Mouse (Mus musculus): Measurements from ENCODE around the gene Frs2. TPM values are rescaled to one million over a fixed set of nuclear protein-coding genes. Genes with fewer than 3 reads are reported as not detected.
"Not testable (repeated sequence)": the region's sequence is repeated elsewhere in the genome, so short reads cannot be mapped to it uniquely, and the experiment has no call there.

The Frs2 gene
- total RNA-seq, 1 experiment from 2014 or later = 12.1 TPM

DNA sequence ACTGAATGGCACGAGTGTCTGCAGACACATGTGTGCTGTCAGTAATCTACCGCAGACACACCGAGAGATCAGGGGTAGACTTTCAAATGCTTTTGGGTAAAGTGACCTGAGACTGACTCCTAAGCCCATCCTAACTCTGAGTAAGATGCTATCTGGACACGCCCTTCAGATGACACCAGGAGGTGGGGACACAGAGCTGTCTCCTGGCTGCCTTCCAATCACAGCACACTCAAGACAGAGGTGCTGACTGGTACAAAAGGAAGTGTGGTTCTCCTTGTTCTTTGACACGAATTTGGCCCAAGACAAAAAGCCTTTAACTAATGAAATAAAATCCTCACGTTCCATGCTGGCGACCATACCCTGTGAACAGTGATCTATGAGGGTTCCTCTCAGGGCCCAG lies 75.2 kb downstream of the Frs2 start:
- no peak for ATAC-seq (replicated peaks in 1 of 2; ENCODE audit: insufficient read depth in 1 of 2, low FRiP score in 2 of 2, low TSS enrichment in 1 of 2, low read depth in 1 of 2, poor library complexity in 2 of 2, severe bottlenecking in 2 of 2)

DNA sequence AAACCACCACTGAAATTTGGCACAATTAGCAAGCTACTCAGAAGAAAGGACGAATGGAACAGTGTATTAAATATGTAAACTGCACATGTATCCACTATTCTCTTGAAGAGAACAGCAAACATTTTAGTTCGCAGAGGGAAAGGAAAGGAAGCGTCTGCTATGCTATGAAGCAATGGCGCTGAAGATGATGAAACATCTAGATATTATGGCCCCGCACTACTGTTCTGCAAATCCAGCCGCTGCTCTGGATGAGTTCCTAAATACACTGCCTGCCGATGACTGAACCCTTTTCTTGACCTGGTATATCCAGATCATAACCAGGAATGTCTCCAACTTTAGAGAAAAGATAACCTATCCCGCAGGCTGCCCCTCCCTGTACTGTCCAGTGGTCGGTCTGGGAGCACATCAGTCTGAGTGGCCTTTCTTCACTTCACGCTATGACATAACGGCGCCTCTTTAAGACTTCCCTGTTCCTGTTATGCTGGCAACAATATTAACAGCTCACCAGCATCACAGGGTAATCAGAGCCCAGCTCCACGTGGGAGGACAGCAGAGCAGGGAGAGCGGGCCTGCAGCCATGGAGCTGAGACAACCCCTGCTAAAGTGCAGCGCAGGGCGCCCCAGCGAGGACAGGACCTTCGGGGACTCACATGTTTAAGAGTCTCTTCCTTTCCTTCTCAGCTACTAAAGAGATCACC lies 76.0 kb downstream of the Frs2 start:
- ATAC-seq (replicated peaks in 1 of 2; ENCODE audit: insufficient read depth in 1 of 2, low FRiP score in 2 of 2, low TSS enrichment in 1 of 2, low read depth in 1 of 2, poor library complexity in 2 of 2, severe bottlenecking in 2 of 2) = peak in 1 of 2 experiments; percentile 61; a peak in 1 of 4 replicates

DNA sequence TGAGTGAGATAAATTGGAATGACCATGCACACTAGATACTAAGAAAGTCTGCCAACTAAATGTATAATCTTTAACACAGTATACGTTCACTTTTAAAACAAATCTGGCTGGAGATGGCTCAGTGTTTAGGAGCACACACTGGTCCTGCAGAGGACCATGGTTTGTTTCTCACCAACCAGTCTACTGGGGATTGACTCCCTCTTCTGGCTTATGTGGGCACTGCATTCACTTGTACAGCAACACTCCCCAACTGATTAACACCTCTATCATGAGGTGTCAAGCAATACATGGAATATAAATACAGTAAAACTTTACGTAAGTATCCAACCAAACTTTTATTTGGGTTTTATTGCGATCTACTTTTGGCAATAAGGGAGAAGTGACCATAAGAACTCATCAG lies 79.2 kb downstream of the Frs2 start:
- ATAC-seq (replicated peaks in 1 of 2; ENCODE audit: insufficient read depth in 1 of 2, low FRiP score in 2 of 2, low TSS enrichment in 1 of 2, low read depth in 1 of 2, poor library complexity in 2 of 2, severe bottlenecking in 2 of 2) = no peak

DNA sequence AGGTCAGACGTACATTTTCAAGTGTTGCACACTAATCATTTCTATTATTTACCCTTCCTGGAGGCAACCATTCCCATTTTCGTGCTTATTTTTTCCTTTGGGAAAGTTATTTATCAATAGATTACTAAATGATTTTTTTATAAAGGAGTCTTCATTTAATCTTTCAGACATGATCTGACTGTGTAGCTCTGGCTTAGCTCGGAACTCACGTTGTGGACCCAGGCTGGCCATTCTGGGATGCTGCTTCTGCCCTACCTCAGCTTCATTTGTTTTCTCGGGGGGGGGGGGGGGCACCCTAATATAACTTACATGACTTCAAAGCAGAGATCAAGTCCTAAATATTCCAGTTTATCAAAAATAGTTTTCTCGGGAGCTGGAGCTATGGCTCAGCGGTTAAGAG lies 84.3 kb downstream of the Frs2 start:
- ATAC-seq (replicated peaks in 1 of 2; ENCODE audit: insufficient read depth in 1 of 2, low FRiP score in 2 of 2, low TSS enrichment in 1 of 2, low read depth in 1 of 2, poor library complexity in 2 of 2, severe bottlenecking in 2 of 2) = no peak

DNA sequence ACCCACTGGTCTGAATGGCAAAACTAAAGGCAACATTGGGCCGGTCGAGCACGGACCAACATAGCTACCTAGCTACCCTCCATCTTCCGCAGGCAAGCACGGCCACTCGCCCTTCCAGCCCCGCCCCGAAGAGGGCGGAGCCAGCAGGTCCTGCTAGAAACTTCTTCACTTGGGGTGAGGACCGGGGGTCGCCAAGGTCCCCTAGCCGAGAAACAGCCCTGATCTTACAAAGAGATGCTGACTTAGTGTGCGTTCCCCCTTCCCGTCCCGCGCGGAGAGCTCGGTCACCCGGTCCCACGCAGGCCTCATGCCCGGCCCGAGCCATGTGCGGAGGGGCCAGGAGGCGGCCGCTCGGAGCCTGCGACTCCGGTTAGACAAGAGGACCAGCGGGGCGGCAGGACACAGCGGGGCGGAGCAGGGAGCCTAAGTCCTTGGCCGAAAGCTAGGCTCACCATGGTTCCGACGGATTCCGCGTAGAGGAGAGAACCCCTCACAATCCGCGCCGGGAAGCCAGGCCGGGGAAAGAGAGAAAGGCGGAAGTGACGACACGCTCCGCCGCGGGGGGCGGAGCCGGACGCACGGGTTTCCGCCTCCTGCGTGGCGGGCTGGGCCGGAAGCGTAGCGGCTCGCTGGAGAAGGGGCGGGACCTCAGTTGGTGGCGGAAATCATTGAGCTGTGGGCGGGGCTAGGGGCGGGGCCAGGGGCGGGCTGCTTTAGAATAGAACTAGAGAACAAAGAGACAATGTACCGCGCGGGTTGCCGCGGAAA lies 84.9 kb downstream of the Frs2 start, which contains the start of gene Cct2:
Cct2 (minus strand) TSS at position 561 of the 768 bp plus-strand sequence.
- ATAC-seq (replicated peaks in 1 of 2; ENCODE audit: insufficient read depth in 1 of 2, low FRiP score in 2 of 2, low TSS enrichment in 1 of 2, low read depth in 1 of 2, poor library complexity in 2 of 2, severe bottlenecking in 2 of 2) = peak; percentile 85 to 91

DNA sequence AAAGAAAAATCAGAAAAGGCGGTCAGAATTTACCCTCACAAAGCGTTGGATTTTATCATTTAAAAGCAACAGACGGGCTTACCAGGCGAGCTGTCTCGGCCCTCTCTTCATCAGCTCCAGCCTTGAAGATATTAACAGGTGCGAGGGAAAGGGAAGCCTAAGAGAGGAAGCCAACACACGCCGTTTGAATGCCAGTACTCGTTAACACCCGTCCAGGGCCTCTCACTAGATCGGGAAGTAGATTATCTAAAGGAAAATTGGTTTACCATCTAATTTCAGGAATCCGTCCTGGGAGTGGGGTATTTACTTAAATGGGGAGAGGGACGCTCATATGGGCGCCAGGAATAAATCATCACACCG lies 85.5 kb downstream of the Frs2 start:
- peak; percentile 15 to 22; a peak in 1 of 4 replicates for ATAC-seq (replicated peaks in 1 of 2; ENCODE audit: insufficient read depth in 1 of 2, low FRiP score in 2 of 2, low TSS enrichment in 1 of 2, low read depth in 1 of 2, poor library complexity in 2 of 2, severe bottlenecking in 2 of 2)

DNA sequence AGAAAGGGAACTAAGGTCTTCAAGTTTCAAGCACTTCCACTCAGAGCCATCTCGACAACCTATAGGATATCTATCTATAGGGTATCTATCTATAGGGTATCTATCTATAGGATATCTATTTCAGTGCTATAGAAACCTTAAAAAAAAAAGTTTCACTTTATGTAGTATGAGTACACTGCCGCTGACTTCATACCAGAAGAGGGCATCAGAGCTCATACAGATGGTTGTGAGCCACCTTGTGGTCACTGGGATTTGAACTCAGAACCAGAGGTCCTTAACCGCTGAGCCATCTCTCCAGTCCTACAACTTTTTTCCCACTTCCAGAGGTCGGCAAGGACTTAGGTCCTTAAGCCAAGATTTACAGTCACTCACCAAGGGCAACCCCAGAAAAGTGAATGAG lies 92.7 kb downstream of the Frs2 start:
- no peak for ATAC-seq (replicated peaks in 1 of 2; ENCODE audit: insufficient read depth in 1 of 2, low FRiP score in 2 of 2, low TSS enrichment in 1 of 2, low read depth in 1 of 2, poor library complexity in 2 of 2, severe bottlenecking in 2 of 2)

DNA sequence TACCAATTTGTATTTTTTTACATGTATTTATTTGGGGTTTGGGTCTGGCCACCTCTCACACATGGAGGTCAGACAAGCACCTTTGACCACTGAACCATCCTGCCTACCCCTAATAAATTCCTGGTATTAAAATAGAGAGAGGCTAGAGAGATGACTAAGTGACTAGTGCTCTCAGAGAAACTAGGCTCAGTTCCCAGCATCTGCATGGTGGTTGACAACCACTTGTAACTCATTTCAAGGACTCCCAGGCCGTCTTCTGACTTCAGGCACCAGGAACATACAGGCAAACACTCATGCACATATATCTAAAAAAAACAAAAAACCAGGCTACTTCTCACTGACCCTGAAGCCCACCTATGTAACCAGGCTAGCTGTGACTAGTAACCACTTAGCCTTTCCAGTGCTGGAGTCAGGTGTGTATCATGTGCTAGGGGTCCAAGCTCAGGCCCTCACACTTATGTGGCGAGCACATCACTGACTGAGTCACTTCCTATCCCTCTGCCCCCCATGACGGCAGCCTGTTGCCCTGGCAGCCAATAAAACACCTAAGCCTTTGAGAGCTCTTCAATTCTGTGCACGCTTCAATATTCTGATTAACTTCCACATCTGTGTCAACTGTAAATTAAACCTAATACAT lies 98.3 kb downstream of the Frs2 start:
- ATAC-seq (replicated peaks in 1 of 2; ENCODE audit: insufficient read depth in 1 of 2, low FRiP score in 2 of 2, low TSS enrichment in 1 of 2, low read depth in 1 of 2, poor library complexity in 2 of 2, severe bottlenecking in 2 of 2) = no peak

DNA sequence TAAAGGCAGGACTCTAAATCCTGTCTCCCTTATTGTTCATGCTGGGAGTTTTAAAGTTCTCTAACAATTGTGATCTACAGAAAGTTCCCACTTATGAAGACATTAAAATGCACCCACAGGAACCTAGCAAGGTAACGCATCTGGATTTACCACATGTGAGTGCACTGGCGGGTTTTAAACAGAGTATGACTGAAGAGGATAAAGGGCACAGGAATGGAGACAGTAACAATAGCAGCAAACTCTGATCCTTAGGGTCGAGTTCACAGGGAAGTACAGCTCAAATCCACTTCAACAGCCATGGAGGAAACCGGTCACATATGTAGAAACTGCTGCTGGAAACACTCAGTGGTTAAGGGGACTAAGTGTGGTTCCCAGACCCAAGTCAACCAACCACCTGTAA lies 99.1 kb downstream of the Frs2 start:
- ATAC-seq (replicated peaks in 1 of 2; ENCODE audit: insufficient read depth in 1 of 2, low FRiP score in 2 of 2, low TSS enrichment in 1 of 2, low read depth in 1 of 2, poor library complexity in 2 of 2, severe bottlenecking in 2 of 2) = no peak

DNA sequence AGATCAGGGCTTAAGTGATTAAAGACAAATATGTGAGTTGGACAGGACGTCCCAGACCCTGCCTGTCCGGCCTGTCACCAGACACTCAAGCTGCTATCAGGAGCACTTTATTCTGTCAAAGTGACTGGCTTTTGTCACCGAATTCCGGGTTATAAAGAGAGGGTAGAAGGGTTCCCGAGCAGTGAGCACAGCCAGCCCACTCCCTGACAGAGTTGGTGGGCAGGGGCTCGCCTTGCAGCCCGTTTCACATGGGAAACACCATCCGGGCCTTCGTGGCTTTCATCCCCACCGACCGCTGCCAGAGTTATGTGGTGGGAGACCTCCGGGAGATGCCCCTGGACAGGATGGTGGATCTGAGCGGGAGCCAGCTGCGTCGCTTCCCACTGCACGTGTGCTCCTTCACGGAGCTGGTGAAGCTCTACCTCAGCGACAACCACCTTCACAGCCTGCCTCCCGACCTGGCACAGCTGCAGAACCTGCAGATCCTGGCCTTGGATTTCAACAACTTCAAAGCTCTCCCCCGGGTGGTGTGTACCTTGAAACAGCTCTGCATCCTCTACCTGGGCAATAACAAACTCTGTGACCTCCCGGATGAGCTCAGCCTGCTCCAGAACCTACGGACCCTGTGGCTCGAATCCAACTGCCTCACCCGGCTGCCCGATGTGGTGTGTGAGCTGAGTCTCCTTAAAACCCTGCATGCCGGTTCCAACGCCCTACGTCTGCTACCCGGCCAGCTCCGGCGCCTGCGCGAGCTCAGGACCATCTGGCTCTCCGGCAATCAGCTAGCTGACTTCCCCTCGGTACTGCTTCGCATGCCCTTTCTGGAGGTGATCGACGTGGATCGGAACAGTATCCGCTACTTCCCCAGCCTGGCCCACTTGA lies 102.9 kb downstream of the Frs2 start, which contains the start of gene Lrrc10:
Lrrc10 (plus strand) TSS at position 167 of the 882 bp plus-strand sequence.
- peak; percentile 49 to 60 for ATAC-seq (replicated peaks in 1 of 2; ENCODE audit: insufficient read depth in 1 of 2, low FRiP score in 2 of 2, low TSS enrichment in 1 of 2, low read depth in 1 of 2, poor library complexity in 2 of 2, severe bottlenecking in 2 of 2)

DNA sequence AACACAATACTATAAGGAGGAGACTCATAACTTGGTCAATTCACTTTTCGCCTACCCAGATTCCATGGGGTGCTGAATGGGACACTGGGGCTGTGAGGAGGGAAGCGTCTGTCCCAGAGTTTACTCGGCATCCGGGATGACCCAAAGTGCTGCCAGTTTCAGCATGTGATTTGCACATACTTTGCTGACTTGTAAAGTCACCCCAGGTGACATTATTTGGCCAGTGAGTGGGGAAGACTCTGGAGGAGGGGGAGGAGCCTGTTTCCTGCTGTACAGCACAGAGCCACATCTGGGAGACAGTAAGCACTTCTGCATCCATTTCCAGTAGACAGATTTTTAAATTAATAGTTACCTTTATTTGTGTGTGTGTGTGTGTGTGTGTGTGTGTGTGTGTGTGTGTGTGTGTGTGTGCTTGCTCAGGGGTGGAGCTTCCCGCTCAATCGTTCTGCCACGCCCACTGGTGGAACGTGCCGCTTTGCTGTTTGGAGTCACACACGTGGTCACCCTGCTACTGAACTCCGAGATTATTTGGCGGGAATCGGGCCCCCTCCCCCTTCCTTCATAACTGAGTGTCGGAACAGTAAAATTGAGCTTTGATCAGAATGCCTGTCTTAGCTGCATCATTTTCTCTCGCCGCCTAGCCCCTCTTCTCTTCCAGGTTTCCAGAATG lies 104.7 kb downstream of the Frs2 start:
- 0 out of 4 replicates have a peak, but pooled peaks of 1 of the 2 experiments have one; percentile 47 for ATAC-seq (replicated peaks in 1 of 2; ENCODE audit: insufficient read depth in 1 of 2, low FRiP score in 2 of 2, low TSS enrichment in 1 of 2, low read depth in 1 of 2, poor library complexity in 2 of 2, severe bottlenecking in 2 of 2)

DNA sequence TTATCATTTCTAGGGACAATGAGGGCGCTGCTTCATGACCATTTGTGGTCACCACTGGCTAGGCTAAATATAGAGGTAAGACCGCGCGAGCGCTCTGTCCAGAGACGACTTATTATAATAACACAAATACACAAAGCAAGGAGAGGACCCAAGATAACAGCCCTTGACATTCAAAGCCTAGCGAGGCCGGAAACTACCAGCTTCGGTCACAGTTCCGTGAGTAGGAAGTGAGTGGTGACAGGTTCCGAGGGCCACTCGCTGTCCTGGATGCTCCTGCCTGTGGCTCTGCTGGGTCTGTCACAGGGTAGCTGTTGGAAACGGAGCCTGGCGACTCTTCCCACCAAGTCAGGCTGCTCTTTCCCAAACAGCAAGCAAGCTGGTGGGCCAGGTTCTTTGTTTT lies 106.0 kb downstream of the Frs2 start:
- ATAC-seq (replicated peaks in 1 of 2; ENCODE audit: insufficient read depth in 1 of 2, low FRiP score in 2 of 2, low TSS enrichment in 1 of 2, low read depth in 1 of 2, poor library complexity in 2 of 2, severe bottlenecking in 2 of 2) = no peak

DNA sequence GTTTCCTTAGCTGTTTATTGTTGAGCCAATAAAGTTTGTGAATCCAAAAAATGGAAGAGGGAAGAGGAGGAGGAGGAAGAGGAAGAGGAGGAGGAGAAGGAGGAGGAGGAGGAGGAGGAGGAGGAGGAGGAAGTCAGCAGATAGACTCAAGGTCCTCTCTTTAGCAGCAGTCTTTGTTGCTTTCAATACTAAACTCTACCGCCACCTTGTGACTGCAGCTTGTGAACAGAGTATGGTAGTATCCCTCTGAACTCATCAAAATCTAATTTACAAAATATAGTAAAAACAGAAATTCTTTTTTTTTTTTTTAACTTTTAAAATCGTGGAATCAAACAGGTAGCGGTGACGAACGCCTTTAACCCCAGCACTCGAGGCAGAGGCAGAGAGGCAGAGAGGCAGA lies 108.0 kb downstream of the Frs2 start:
- ATAC-seq (replicated peaks in 1 of 2; ENCODE audit: insufficient read depth in 1 of 2, low FRiP score in 2 of 2, low TSS enrichment in 1 of 2, low read depth in 1 of 2, poor library complexity in 2 of 2, severe bottlenecking in 2 of 2) = no peak

DNA sequence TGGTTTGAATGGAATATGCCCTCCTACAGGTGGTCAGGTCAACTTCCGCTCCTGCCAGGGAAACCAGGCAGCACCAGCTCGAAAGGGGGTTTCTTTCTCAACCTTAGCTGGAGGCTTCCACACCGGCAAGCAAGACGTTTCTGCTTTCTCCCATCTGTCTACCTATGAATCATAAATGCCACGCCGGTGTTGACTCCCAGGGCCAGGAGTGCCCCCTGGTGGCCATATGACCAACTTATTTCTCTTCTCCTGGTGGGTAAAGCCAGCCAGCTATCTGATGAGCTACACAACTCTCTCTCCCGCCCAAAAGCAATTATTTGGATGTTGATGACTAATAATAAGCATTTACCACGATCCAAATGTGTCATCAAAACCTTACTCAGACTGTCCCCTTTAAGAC lies 114.5 kb downstream of the Frs2 start:
- peak; percentile 87 to 95 for ATAC-seq (replicated peaks in 1 of 2; ENCODE audit: insufficient read depth in 1 of 2, low FRiP score in 2 of 2, low TSS enrichment in 1 of 2, low read depth in 1 of 2, poor library complexity in 2 of 2, severe bottlenecking in 2 of 2)

DNA sequence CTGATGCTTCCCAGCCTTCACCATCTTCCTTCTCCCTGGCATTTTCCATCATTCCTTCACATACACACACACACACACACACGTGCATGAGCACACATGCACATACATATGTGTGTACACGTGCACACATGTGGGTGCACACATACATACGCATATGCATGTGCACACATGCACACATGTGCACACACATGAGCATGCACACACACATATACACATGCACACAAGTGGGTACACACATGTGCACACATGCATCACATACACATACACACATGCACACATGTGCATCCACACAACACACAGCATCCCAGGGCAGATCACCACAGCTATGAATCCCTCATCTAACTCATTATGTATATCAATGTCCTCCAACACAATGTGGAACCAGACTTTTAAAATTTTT lies 117.2 kb downstream of the Frs2 start:
- no peak for ATAC-seq (replicated peaks in 1 of 2; ENCODE audit: insufficient read depth in 1 of 2, low FRiP score in 2 of 2, low TSS enrichment in 1 of 2, low read depth in 1 of 2, poor library complexity in 2 of 2, severe bottlenecking in 2 of 2)

DNA sequence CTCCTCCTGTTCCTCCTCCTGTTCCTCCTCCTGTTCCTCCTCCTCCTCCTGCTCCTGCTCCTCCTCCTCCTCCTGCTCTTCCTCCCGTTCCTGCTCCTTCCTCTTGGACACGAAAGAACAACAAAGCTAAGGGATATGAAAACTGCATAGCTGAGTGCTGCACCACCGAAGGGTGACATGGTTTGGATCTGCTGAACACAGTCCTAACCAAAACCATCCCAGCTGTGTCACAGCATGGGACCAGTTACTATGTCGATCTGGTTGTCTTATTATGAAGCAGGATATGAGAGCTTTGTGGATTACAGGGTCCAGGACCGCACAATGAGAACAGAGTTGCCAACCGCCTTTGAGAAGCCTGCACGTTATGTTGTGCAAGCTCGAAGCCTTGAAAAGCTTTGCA lies 122.2 kb downstream of the Frs2 start:
- no peak for ATAC-seq (replicated peaks in 1 of 2; ENCODE audit: insufficient read depth in 1 of 2, low FRiP score in 2 of 2, low TSS enrichment in 1 of 2, low read depth in 1 of 2, poor library complexity in 2 of 2, severe bottlenecking in 2 of 2)

DNA sequence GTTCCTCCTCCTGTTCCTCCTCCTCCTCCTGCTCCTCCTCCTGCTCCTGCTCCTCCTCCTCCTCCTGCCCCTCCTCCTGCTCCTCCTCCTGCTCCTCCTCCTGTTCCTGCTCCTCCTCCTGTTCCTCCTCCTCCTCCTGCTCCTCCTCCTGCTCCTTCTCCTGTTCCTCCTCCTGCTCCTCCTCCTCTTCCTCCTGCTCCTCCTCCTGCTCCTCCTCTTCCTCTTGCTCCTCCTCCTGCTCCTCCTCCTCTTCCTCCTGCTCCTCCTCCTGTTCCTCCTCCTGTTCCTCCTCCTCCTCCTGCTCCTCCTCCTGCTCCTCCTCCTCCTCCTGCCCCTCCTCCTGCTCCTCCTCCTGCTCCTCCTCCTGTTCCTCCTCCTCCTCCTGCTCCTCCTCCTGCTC lies 122.6 kb downstream of the Frs2 start:
- not testable (repeated sequence) for ATAC-seq (replicated peaks in 1 of 2; ENCODE audit: insufficient read depth in 1 of 2, low FRiP score in 2 of 2, low TSS enrichment in 1 of 2, low read depth in 1 of 2, poor library complexity in 2 of 2, severe bottlenecking in 2 of 2)

Measured in hematopoietic stem cell, adult 5-6 weeks (primary cell).